Mouse (Mus musculus) fibroblast of lung, adult 2 months (primary cell): Measurements from ENCODE around the gene Pld4.
"Not testable (repeated sequence)": the region's sequence is repeated elsewhere in the genome, so short reads cannot be mapped to it uniquely, and the experiment has no call there.

Source experiments
- DNase-seq: peaks from one replicate; pipeline ENCODE4 v3.0.0-alpha.2; 2011; ENCODE audit warnings: low read depth

Pld4 gene

GRCm38 (mm10) chr12:112801864-112802846 lies 41.7 kb downstream of the Pld4 start, which contains the start of gene Ahnak2:
TSS of gene Ahnak2 (minus strand) at chr12:112802657.
- DNase-seq: no peak

GRCm38 (mm10) chr12:112802917-112803316 lies 42.5 kb downstream of the Pld4 start:
- DNase-seq: no peak

GRCm38 (mm10) chr12:112804046-112804445 lies 43.6 kb downstream of the Pld4 start:
- DNase-seq: no peak

GRCm38 (mm10) chr12:112806044-112806443 lies 45.6 kb downstream of the Pld4 start:
- no peak for DNase-seq

GRCm38 (mm10) chr12:112807796-112808195 lies 47.3 kb downstream of the Pld4 start:
- DNase-seq: no peak

GRCm38 (mm10) chr12:112808212-112808586 lies 47.7 kb downstream of the Pld4 start:
- no peak for DNase-seq

GRCm38 (mm10) chr12:112808587-112809364 lies 48.3 kb downstream of the Pld4 start, which contains the start of gene Clba1:
TSS of gene Clba1 (plus strand) at chr12:112808937.
- DNase-seq: peak; percentile 91

GRCm38 (mm10) chr12:112809641-112810040 lies 49.2 kb downstream of the Pld4 start:
- DNase-seq: no peak

GRCm38 (mm10) chr12:112810092-112810885 lies 49.8 kb downstream of the Pld4 start:
- DNase-seq: no peak

- DNase-seq: no peak
Observed at GRCm38 (mm10) chr12:112813370-112813769, 52.9 kb downstream of the Pld4 start.

GRCm38 (mm10) chr12:112814682-112815470 lies 54.4 kb downstream of the Pld4 start:
- no peak for DNase-seq

GRCm38 (mm10) chr12:112816294-112816693 lies 55.8 kb downstream of the Pld4 start:
- no peak for DNase-seq

- DNase-seq: not testable (repeated sequence)
Observed at GRCm38 (mm10) chr12:112816866-112817265, 56.4 kb downstream of the Pld4 start.
